Mouse (Mus musculus) thymus, postnatal 4 days (tissue): ENCODE data around the gene Exoc4.

ENCODE experiments used
- DNase-seq: peaks from one replicate; pipeline ENCODE4 v3.0.0; 2021

The Exoc4 gene

DNA sequence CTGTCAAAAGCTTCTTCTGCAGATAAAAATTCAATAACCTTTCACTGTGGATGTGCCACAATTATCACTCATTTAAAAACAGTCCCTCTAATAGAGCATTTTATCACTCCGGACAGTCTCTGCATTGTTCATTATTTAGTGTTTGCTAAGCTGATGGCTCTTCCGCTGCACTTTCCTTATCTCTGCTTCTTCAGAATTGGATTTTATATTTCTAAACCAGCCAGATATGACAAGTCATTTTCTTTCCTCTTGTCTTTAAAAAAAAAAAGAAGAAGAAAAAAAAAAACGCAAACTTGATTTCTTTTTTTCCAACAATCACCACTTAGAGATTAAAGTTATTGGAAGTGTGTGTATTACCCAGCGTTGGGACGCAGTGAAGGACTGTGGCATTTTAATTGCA is 624.1 kb downstream of the Exoc4 start:
- DNase-seq = no peak

- no peak for DNase-seq
Observed at GRCm38 (mm10) chr6:33874291-33875014, 625.6 kb downstream of the Exoc4 start.

DNA sequence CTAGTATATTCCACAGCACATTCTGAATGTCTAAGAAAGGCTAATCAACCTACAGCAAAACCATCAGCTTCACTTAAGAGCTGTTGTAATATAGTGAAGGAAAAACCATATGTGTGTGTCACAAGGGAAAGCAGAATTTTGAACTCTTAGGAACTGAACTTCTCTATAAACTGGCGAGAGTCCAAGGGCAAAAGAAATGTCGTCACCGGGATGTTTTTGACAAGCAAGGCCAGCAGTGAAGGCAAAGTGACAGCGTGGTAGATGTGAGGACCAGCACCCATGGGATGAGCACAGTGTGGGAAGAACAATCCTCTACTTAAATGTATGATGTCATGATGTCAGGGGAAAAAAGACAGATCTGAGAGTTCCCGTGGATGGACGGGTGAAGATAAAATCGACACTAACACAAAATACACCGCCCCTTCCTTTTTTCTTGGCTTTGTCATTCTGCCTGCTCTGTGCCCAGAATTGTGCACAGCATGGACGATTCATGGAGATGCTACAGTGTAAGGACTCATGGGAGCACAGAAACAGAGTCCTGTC is 635.3 kb downstream of the Exoc4 start:
- DNase-seq = no peak

DNA sequence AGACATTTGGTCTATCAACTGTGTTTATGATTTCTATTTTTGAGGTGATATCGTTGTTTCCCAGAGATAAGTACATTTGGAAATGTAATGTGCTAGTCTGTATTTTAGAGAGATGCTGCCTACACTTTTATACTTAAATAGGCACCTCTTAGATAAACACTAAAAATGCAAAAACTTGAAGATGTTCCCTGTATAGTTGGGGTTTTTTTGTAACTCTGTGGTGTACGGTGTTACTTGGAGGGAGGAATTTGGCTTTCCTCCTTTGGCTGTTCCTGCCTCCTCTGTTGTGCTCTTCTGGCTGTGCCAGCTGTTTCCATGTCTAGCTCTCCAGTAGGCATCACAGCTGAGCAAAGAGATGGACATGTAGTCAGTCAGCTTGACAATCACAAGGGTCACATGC is 638.1 kb downstream of the Exoc4 start:
- DNase-seq = no peak

- no peak for DNase-seq
Observed at GRCm38 (mm10) chr6:33890926-33891325, 642.0 kb downstream of the Exoc4 start.

- DNase-seq = no peak
Observed at GRCm38 (mm10) chr6:33892142-33892541, 643.3 kb downstream of the Exoc4 start.

GRCm38 (mm10) chr6:33899973-33900372 is 651.1 kb downstream of the Exoc4 start:
- no peak for DNase-seq

GRCm38 (mm10) chr6:33900615-33901014 is 651.7 kb downstream of the Exoc4 start:
- DNase-seq = no peak

- DNase-seq = no peak
Observed at GRCm38 (mm10) chr6:33905099-33905498, 656.2 kb downstream of the Exoc4 start.

DNA sequence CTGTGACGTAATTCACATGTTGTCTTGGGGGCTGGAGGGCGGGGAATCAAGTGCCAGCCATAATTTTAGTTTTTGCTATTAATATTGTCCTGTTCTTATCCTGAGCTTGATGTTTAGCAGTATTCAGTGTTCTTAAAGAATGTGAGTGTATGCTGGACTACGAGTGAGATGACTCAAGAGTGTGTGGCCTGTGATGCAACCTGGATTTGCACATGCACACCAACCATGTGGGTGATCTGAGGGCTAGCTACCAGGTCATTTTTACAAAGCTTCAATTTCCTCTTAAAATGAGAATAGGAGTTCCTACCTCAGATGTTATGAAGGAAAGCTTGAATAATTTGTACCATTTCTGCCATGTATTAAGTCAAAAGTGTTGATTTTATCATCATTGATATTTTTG is 661.8 kb downstream of the Exoc4 start:
- DNase-seq = no peak

DNA sequence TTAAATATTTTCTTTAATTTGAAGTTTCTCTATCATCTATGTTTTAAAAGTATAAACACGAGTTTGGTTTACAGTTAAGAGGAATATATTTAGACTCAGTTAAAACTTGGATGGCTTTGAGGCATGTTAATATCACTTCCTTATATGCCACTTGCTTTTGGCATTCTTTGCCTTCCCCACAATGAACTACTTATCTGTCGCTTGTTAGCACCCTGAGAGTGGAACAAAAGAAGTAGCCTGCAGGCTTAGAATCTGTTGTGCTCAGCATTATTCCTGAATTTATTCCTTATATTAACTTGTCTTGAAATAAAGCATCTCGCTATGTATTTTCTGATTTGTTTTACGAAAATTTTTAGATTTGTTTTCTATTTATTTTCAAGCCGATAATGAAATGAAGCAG is 664.2 kb downstream of the Exoc4 start:
- DNase-seq = no peak

DNA sequence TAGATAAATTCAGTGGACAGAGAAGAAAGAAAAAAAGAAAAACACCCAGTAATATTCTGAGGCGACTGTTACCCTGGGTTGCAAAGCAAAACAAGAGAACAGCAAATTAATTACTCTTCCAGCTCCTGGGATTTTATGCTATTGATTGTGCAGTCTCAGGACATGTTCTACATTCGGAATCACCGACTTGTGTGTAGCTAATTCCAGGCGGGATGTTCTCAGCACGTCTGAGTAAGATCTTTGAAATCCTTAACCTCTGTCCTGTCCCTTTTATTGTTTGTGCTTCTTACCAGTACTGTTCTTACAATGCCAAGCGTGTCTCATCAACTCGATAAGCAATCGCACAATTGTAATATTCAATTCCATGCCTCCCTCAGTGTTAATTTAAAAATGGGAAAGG is 664.6 kb downstream of the Exoc4 start:
- no peak for DNase-seq

GRCm38 (mm10) chr6:33913964-33914363 is 665.1 kb downstream of the Exoc4 start:
- no peak for DNase-seq

GRCm38 (mm10) chr6:33923571-33923970 is 674.7 kb downstream of the Exoc4 start:
- DNase-seq = no peak

DNA sequence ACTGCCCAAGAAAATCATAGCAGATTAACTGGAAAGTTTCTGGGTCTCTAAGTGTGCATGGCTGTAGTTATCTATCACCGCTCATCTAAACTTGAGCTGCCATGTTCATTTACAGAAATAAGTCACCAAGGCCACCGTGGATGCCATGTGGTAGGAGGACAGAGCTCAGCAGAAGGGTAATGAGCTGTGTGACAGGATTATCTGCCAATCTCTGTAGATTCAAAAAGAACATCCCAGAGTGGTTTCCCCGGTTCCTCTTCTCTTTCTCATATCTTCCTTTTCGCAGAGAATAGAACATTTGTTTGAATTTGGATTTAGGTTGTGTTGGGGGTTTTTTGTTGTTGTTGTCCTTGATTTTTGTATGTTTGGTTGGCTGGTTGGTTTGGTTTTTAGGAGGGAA is 676.0 kb downstream of the Exoc4 start:
- no peak for DNase-seq

- DNase-seq = peak; percentile 92
Observed at GRCm38 (mm10) chr6:33929342-33930086, 680.6 kb downstream of the Exoc4 start.

GRCm38 (mm10) chr6:33930087-33930945 is 681.4 kb downstream of the Exoc4 start:
- DNase-seq = no peak

DNA sequence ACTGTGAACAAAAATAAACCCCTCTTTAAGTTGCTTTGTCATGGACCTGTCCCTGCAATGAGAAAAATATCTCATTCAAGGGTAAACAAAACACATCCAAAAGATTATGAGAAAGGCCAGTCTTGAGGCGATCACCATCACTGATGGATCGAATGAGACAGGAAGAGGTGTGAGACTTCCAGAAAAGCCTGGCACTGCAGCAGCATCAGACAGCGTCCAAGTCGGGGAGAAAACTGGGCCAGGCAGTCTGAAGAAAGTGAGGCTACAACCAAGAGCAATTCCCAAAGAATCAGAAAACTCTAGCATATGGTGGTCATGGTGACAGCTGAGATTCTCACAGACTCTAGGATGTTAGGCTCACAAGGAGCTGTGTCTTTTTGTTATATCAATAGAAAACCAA is 689.0 kb downstream of the Exoc4 start:
- no peak for DNase-seq

GRCm38 (mm10) chr6:33939169-33939568 is 690.3 kb downstream of the Exoc4 start:
- DNase-seq = no peak

GRCm38 (mm10) chr6:33946911-33947489 is 698.1 kb downstream of the Exoc4 start:
- peak; percentile 53 for DNase-seq

DNA sequence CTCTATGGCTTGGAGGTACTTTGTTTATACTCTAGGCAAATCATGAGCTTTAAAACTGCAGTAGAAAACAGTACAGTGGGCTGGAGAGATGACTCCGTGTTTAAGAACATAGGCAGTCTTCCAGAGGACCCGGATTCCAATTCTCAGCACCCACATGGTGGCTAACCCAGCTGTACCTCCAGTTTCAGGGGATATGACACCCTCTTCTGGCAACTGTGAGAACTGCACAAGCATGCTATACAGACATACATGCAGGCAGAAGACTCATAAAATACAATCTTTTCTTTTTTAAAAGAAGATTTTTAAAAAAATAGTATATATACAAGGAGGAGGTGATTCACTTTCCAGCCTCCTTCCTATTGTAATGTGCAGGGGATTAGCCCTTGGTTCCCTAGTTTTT is 701.2 kb downstream of the Exoc4 start:
- DNase-seq = peak; percentile 39

GRCm38 (mm10) chr6:33955469-33955868 is 706.6 kb downstream of the Exoc4 start:
- DNase-seq = no peak

DNA sequence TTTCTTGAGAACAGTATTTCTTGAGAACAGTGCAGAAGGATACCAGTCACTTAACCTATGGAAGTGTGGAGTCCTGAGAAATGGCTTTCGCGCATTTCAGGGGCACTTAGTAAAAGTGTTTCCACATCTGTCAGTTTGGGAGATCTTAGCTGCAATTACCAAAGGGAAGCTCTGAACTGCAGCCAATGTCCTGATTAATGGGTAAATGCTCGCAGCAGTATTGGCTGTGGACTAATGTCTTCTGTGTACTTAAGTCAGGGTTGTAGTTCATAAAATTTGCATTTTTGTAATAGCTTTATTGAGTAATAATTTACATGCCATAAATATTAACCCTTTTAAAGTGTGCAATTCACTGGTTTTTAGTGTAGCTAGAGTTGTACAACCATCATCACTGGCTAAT is 709.4 kb downstream of the Exoc4 start:
- no peak for DNase-seq
